Mouse (Mus musculus) intestine, embryonic 14.5 days (tissue): ENCODE results near the gene Ces4a. TPM values are rescaled to one million over a fixed set of nuclear protein-coding genes. Genes with fewer than 3 reads are reported as not detected.
"Not testable (repeated sequence)": the region's sequence is repeated elsewhere in the genome, so short reads cannot be mapped to it uniquely, and the experiment has no call there.

Source experiments
- ATAC-seq: fragments of 200-750 bp; cut with Nextera tagmentation; replicated peaks from 2 replicates; pipeline ENCODE4 v1.8.0; 2017; ENCODE audit warnings: low read depth, moderate number of reproducible peaks, moderate TSS enrichment, moderate library complexity; ENCODE audit not compliant: low FRiP score, low TSS enrichment
- DNase-seq: peaks from one replicate; pipeline ENCODE4 v3.0.0-alpha.2; 2018; ENCODE audit warnings: low spot score
- H3K27ac ChIP-seq: fragments of 300-500 bp; sonication (generic); 2 replicates; pipeline ENCODE4 v1.5.1; 2014; ENCODE audit warnings: low read depth, mild to moderate bottlenecking, control low read depth
- H3K27me3 ChIP-seq: fragments of 300-500 bp; sonication (generic); replicated peaks from 2 replicates; pipeline ENCODE4 v1.6.1; 2014; ENCODE audit warnings: low read length, control low read depth; ENCODE audit not compliant: control insufficient read depth, insufficient read depth
- H3K36me3 ChIP-seq: fragments of 300-500 bp; sonication (generic); 2 replicates; pipeline ENCODE4 v1.6.1; 2014; ENCODE audit warnings: low read length, control low read depth; ENCODE audit not compliant: control insufficient read depth, insufficient read depth
- H3K4me1 ChIP-seq: fragments of 300-500 bp; sonication (generic); replicated peaks from 2 replicates; pipeline ENCODE4 v1.6.1; 2014; ENCODE audit warnings: low read length, control low read depth, mixed read lengths; ENCODE audit not compliant: control insufficient read depth, insufficient read depth
- H3K4me2 ChIP-seq: fragments of 300-500 bp; sonication (generic); 2 replicates; pipeline ENCODE4 v1.6.1; 2014; ENCODE audit warnings: low read length
- H3K4me3 ChIP-seq: fragments of 300-500 bp; sonication (generic); 2 replicates; pipeline ENCODE4 v1.5.1; 2014; ENCODE audit warnings: low read depth, low read length, control low read depth, mixed read lengths
- H3K9ac ChIP-seq: fragments of 300-500 bp; sonication (generic); 2 replicates; pipeline ENCODE4 v1.6.1; 2014; ENCODE audit warnings: mild to moderate bottlenecking, low read length
- H3K9me3 ChIP-seq: fragments of 300-500 bp; sonication (generic); 2 replicates; pipeline ENCODE4 v1.6.1; 2016; ENCODE audit warnings: low read length, control low read depth; ENCODE audit not compliant: control insufficient read depth
- WGBS: fragments of 180-500 bp; shearing (Covaris S2); extraction: QIAGEN DNeasy Blood & Tissue Kit; methylation state at CpG from one replicate; pipeline ENCODE4 v1.1.7; 2014; 5-methylcytosine and 5-hydroxymethylcytosine counted together
- polyA plus RNA-seq: library from polyadenylated mRNA; unstranded; fragments of >200 nt; fragmentation: Nextera tagmentation; extraction: Ambion mirVana; gene quantifications from 2 replicates; pipeline ENCODE4 v1.2.1, GENCODE M21; 2014

Gene Ces4a
- polyA plus RNA-seq, 1 experiment from 2014 or later: not detected

DNA sequence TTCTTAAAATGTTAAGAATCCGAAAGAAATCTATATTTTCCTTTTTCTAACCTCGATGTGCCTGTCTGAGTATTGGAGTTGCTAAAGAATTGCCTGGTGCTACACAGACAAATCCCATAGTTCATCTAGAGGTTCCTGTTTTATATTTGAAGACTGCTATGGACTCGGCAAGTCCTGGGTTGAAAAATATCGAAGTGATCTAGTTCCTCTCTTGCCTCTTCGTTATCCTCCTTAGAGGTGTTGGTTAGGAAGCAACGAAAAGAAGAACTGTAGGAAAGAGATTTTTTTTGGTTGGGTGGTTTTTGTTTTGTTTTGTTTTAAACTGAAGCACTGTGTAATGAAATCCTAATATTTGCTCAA lies 40.4 kb downstream of the Ces4a start:
- Histone ChIP-seq H3K4me3 (peak overlapping the region; percentile 85), H3K9ac (peak overlapping the region; percentile 98), H3K4me1 (peaks cover 9% of the 10 kb centered on the region), H3K27me3 (no peaks in the 10 kb centered on the region), H3K27ac (no peak overlapping the region), H3K36me3 (peaks cover 16% of the 10 kb centered on the region), H3K4me2 (peak overlapping the region; percentile 76), H3K9me3 (no peaks in the 10 kb centered on the region)
- ATAC-seq (no peak), DNase-seq (no peak)
- 24% methylated on average over 6 of the region's 6 CpGs for WGBS

DNA sequence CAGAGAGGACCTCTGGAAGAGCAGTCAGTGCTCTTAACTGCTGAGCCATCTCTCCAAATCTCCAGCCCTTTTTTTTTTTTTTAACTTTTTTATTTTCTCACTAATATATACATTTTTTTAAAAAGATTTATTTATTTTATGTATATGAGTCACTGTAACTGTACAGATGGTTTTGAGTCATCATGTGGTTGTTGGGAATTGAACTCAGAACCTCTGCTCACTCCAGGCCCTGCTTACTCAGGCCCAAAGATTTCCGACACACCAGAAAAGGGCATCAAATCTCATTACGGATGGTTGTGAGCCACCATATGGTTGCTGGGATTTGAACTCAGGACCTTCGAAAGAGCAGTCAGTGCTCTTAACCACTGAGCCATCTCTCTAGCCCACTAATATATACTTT lies 43.7 kb downstream of the Ces4a start:
- not testable (repeated sequence) for ATAC-seq, H3K27me3 ChIP-seq, H3K4me1 ChIP-seq, H3K9me3 ChIP-seq, DNase-seq, H3K4me2 ChIP-seq, H3K9ac ChIP-seq, H3K4me3 ChIP-seq, H3K27ac ChIP-seq
- over 99% methylated on average over 3 of the region's 3 CpGs for WGBS
- H3K36me3 ChIP-seq: peaks cover 35% of the 10 kb centered on the region

DNA sequence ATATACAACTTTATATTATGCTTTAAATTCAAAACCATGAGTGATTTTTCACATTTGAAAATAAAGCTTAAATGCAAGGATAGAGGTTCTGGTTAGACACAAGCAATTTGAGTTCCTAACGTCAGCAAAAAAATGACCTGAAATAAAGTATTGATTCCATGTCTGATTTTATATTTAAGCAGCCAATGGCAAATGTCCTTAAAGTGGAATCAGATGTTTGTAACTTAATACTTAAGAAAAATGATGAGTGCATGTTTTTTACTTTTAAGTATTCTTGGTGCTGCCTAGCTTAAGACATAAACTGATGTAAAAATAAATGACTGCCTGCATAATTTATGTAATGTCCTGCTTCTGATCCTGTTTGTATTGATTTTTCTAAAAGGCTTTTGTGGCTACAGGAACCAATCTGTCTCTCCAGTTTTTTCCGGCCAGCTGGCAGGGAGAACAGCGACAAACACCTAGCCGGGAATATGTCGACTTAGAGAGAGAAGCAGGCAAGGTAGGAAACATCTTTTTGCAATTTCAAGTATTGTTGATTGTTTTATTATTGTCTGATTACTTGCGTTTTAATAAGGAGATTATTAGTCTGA lies 46.7 kb downstream of the Ces4a start:
- Histone ChIP-seq H3K4me1 (no peaks in the 10 kb centered on the region; the same call in 1 of the 2 replicates), H3K9me3 (no peaks in the 10 kb centered on the region), H3K4me3 (no peak overlapping the region), H3K27ac (no peak overlapping the region), H3K27me3 (no peaks in the 10 kb centered on the region), H3K36me3 (peaks cover 48% of the 10 kb centered on the region), H3K9ac (no peak overlapping the region), H3K4me2 (no peak overlapping the region)
- no peak for ATAC-seq
- WGBS: 83% methylated on average over 6 of the region's 6 CpGs
- DNase-seq: no peak

DNA sequence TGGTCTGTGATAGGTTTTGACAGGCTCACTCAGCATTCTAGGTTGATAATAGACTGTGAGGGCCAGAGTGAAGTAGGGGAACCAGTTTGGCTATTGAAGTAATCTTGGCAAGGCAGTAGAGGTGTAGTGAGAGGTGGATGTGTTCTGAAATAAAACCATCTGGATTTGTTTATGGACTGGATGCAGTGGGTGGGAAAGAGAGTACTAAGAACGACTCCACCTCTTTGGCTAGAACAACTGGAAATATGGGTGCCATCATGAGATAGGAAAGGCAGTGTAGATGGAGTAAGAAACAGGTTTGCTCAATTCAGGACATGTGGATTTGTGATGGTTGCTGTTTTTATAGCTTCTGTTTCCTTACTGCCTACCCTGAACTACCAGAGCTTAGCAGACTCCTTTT lies 50.6 kb downstream of the Ces4a start:
- no peak overlapping the region for H3K4me2 ChIP-seq
- H3K9ac ChIP-seq: no peak overlapping the region
- DNase-seq (no peak), ATAC-seq (no peak)
- H3K4me1 ChIP-seq: no peaks in the 10 kb centered on the region; the same call in 1 of the 2 replicates
- H3K27ac ChIP-seq: no peak overlapping the region
- H3K27me3 ChIP-seq: no peaks in the 10 kb centered on the region
- H3K9me3 ChIP-seq: no peaks in the 10 kb centered on the region
- no peak overlapping the region for H3K4me3 ChIP-seq
- H3K36me3 ChIP-seq: peaks cover 44% of the 10 kb centered on the region
- 75% methylated on average over 1 of the region's 1 CpGs for WGBS

DNA sequence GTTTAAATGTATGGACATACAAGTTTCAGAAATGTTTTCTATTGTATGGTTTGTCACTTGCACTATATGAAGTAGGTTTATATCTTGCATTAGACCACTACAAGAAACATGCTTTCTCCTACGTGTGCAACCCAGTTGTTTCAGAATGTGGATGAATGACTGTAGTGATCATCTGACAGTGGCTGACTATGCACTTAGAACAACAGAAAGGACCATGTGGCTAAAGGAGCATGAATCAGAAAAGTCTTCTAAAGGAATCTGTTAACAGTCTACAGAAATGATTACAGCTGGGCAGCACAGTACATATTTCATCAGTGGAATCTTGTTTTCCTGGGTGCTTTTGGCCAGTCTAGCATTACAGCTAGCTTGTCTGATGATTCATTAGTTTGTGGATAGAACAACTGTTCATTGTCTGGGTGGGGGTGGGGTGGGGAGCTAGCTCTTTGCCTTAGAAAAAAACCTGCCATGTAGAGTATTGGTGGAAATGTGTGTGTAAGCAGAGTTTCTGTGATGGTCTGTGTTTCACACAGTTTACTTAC lies 54.9 kb downstream of the Ces4a start:
- WGBS: 58% methylated on average over 1 of the region's 1 CpGs
- peaks cover 24% of the 10 kb centered on the region for H3K36me3 ChIP-seq
- H3K4me3 ChIP-seq: no peak overlapping the region
- DNase-seq (no peak), ATAC-seq (no peak)
- H3K9me3 ChIP-seq: no peaks in the 10 kb centered on the region
- H3K9ac ChIP-seq: no peak overlapping the region
- H3K4me1 ChIP-seq: no peaks in the 10 kb centered on the region; the same call in 1 of the 2 replicates
- no peak overlapping the region for H3K27ac ChIP-seq
- no peak overlapping the region for H3K4me2 ChIP-seq
- no peaks in the 10 kb centered on the region for H3K27me3 ChIP-seq

DNA sequence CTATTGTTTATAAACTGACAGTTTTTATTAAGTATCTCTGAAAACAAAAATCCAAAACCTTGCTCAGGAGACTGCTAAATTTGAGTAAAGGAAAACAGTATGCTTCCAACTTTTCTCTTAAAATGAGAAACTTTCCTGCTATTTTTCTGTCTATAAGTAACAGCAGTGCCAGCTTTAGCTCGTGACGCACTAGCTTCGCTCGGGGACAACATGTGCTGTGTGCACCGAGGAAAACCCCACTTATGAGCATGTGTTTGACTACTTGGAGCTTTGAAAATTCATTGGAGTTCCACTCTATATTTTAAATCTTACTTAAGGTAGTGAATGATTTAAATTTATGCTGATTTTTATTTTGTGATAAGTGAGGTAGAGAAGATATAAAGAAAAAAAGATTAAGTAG lies 60.6 kb downstream of the Ces4a start:
- no peak overlapping the region for H3K4me2 ChIP-seq
- H3K9me3 ChIP-seq: no peaks in the 10 kb centered on the region
- DNase-seq: no peak
- H3K27ac ChIP-seq: no peak overlapping the region
- no peak for ATAC-seq
- no peak overlapping the region for H3K9ac ChIP-seq
- no peaks in the 10 kb centered on the region for H3K4me1 ChIP-seq
- H3K27me3 ChIP-seq: no peaks in the 10 kb centered on the region
- H3K4me3 ChIP-seq: no peak overlapping the region
- H3K36me3 ChIP-seq: peaks cover 45% of the 10 kb centered on the region
- WGBS: 91% methylated on average over 5 of the region's 5 CpGs

Other genes with a start within 250 kb of the Ces4a start
- gene Ces2e, start 205.5 kb upstream of the Ces4a start, polyA plus RNA-seq: 0.86 and 2.0 TPM in 2 replicates
- not detected in 2 replicates for gene Ces2f, start 184.4 kb upstream of the Ces4a start, polyA plus RNA-seq
- gene Ces2g, start 170.1 kb upstream of the Ces4a start, polyA plus RNA-seq: 0.12 and 0.31 TPM in 2 replicates
- not detected in 2 replicates for gene Ces2h, start 130.9 kb upstream of the Ces4a start, polyA plus RNA-seq
- not detected in 2 replicates for gene Ces3a, start 83.2 kb upstream of the Ces4a start, polyA plus RNA-seq
- not detected in 2 replicates for gene Ces3b, start 48.0 kb upstream of the Ces4a start, polyA plus RNA-seq
- gene Cbfb, start 38.9 kb downstream of the Ces4a start, polyA plus RNA-seq: 52.5 and 62.8 TPM in 2 replicates
- 29.5 and 29.8 TPM in 2 replicates for gene D230025D16Rik, start 93.3 kb downstream of the Ces4a start, polyA plus RNA-seq
- 19.1 and 20.3 TPM in 2 replicates for gene B3gnt9, start 123.4 kb downstream of the Ces4a start, polyA plus RNA-seq
- gene Tradd, start 132.8 kb downstream of the Ces4a start, polyA plus RNA-seq: 26.2 and 26.8 TPM in 2 replicates
- gene Fbxl8, start 132.8 kb downstream of the Ces4a start, polyA plus RNA-seq: 4.5 and 4.9 TPM in 2 replicates
- 0.35 TPM in 1 of 2 replicates, not detected in the other for gene Hsf4, start 138.0 kb downstream of the Ces4a start, polyA plus RNA-seq
- 1.3 and 1.4 TPM in 2 replicates for gene Nol3, start 144.3 kb downstream of the Ces4a start, polyA plus RNA-seq
- gene 4931428F04Rik, start 158.1 kb downstream of the Ces4a start, polyA plus RNA-seq: 9.1 and 11.7 TPM in 2 replicates
- 9.8 and 10.1 TPM in 2 replicates for gene Exoc3l, start 164.3 kb downstream of the Ces4a start, polyA plus RNA-seq
- 114 and 119 TPM in 2 replicates for gene E2f4, start 165.9 kb downstream of the Ces4a start, polyA plus RNA-seq
- gene Elmo3, start 173.8 kb downstream of the Ces4a start, polyA plus RNA-seq: 16.8 and 17.7 TPM in 2 replicates
- gene Lrrc29, start 194.5 kb downstream of the Ces4a start, polyA plus RNA-seq: 1.9 and 2.3 TPM in 2 replicates
- 136 and 138 TPM in 2 replicates for gene Tmem208, start 194.6 kb downstream of the Ces4a start, polyA plus RNA-seq
- 3.2 and 3.5 TPM in 2 replicates for gene Fhod1, start 216.2 kb downstream of the Ces4a start, polyA plus RNA-seq
- 1.5 and 2.3 TPM in 2 replicates for gene Slc9a5, start 217.0 kb downstream of the Ces4a start, polyA plus RNA-seq
- 0.19 and 0.27 TPM in 2 replicates for gene Plekhg4, start 241.5 kb downstream of the Ces4a start, polyA plus RNA-seq